Mouse (Mus musculus): ENCODE measurements at regions not wholly inside any gene's neighbourhood (a gene's known extent, or its start where the extent isn't known, plus 50 kb on each side); places are given as distances from the start of the nearest gene placed in this dataset.
A peak's percentile ranks its signal among the peaks of the same experiment; 100 is the strongest.

GRCm38 (mm10) chr6:99953980-99954776, 228.0 kb upstream of the Prok2 start:
- no peak for TF ChIP-seq EP300 (IDR thresholded peaks at IDR 0.05; ENCODE audit: low read depth)
- Histone ChIP-seq H3K36me3 (replicated peaks; ENCODE audit: control insufficient read depth, insufficient read depth, low read length) (no peaks in the 10 kb centered on the region), H3K9me3 (replicated peaks; ENCODE audit: control insufficient read depth, low read length) (no peaks in the 10 kb centered on the region), H3K27me3 (ENCODE audit: control insufficient read depth, insufficient read depth, low read length) (peaks cover 4% of the 10 kb centered on the region), H3K27ac (ENCODE audit: low read depth) (0 out of 2 replicates have a peak overlapping the region, but pooled peaks have one; percentile 0), H3K4me2 (ENCODE audit: low read depth, low read length) (no peak overlapping the region), H3K4me1 (ENCODE audit: control insufficient read depth, insufficient read depth) (peaks cover 18% of the 10 kb centered on the region), H3K9ac (replicated peaks; ENCODE audit: low read depth, low read length) (no peak overlapping the region), H3K4me3 (ENCODE audit: low read depth, low read length) (no peak overlapping the region)
- DNase-seq (ENCODE audit: low spot score) (no peak), ATAC-seq (ENCODE audit: insufficient read depth, low read depth) (peak; percentile 60)
- 42% methylated on average over 11 of the region's 11 CpGs for WGBS

- 91% methylated on average over 8 of the region's 8 CpGs for WGBS
- Histone ChIP-seq H3K4me1 (ENCODE audit: control insufficient read depth, insufficient read depth) (peaks cover 18% of the 10 kb centered on the region), H3K36me3 (replicated peaks; ENCODE audit: control insufficient read depth, insufficient read depth, low read length) (no peaks in the 10 kb centered on the region), H3K27me3 (ENCODE audit: control insufficient read depth, insufficient read depth, low read length) (peaks cover 5% of the 10 kb centered on the region; the same call in 1 of the 2 replicates), H3K27ac (ENCODE audit: low read depth) (no peak overlapping the region), H3K9me3 (replicated peaks; ENCODE audit: control insufficient read depth, low read length) (no peaks in the 10 kb centered on the region), H3K4me2 (ENCODE audit: low read depth, low read length) (no peak overlapping the region), H3K9ac (replicated peaks; ENCODE audit: low read depth, low read length) (no peak overlapping the region), H3K4me3 (ENCODE audit: low read depth, low read length) (no peak overlapping the region)
- ATAC-seq (ENCODE audit: insufficient read depth, low read depth) (no peak), DNase-seq (ENCODE audit: low spot score) (no peak)
- no peak for TF ChIP-seq CTCF (IDR thresholded peaks at IDR 0.05; ENCODE audit: low read depth)
- no peak for TF ChIP-seq EP300 (IDR thresholded peaks at IDR 0.05; ENCODE audit: low read depth)
Observed at GRCm38 (mm10) chr6:99950811-99951210, 224.6 kb upstream of the Prok2 start.

GRCm38 (mm10) chr6:99946917-99947316, 220.7 kb upstream of the Prok2 start:
- no peaks in the 10 kb centered on the region for H3K4me1 ChIP-seq (ENCODE audit: control insufficient read depth, insufficient read depth)
- H3K36me3 ChIP-seq (replicated peaks; ENCODE audit: control insufficient read depth, insufficient read depth, low read length): no peaks in the 10 kb centered on the region
- no peak overlapping the region for H3K27ac ChIP-seq (ENCODE audit: low read depth)
- no peak overlapping the region for H3K9ac ChIP-seq (replicated peaks; ENCODE audit: low read depth, low read length)
- no peaks in the 10 kb centered on the region for H3K9me3 ChIP-seq (replicated peaks; ENCODE audit: control insufficient read depth, low read length)
- 69% methylated on average over 2 of the region's 2 CpGs for WGBS
- no peak for TF ChIP-seq EP300 (IDR thresholded peaks at IDR 0.05; ENCODE audit: low read depth)
- no peak for TF ChIP-seq CTCF (IDR thresholded peaks at IDR 0.05; ENCODE audit: low read depth)
- H3K27me3 ChIP-seq (ENCODE audit: control insufficient read depth, insufficient read depth, low read length): peaks cover 5% of the 10 kb centered on the region; the same call in 1 of the 2 replicates
- DNase-seq (ENCODE audit: low spot score) (no peak), ATAC-seq (ENCODE audit: insufficient read depth, low read depth) (no peak)
- no peak overlapping the region for H3K4me3 ChIP-seq (ENCODE audit: low read depth, low read length)
- no peak overlapping the region for H3K4me2 ChIP-seq (ENCODE audit: low read depth, low read length)

GRCm38 (mm10) chr6:99946481-99946880, 220.3 kb upstream of the Prok2 start:
- no peak for TF ChIP-seq CTCF (IDR thresholded peaks at IDR 0.05; ENCODE audit: low read depth)
- Histone ChIP-seq H3K27me3 (ENCODE audit: control insufficient read depth, insufficient read depth, low read length) (0 out of 2 replicates have a peak, but pooled peaks cover 5% of the 10 kb centered on the region), H3K9ac (replicated peaks; ENCODE audit: low read depth, low read length) (no peak overlapping the region), H3K4me3 (ENCODE audit: low read depth, low read length) (no peak overlapping the region), H3K4me2 (ENCODE audit: low read depth, low read length) (no peak overlapping the region), H3K9me3 (replicated peaks; ENCODE audit: control insufficient read depth, low read length) (no peaks in the 10 kb centered on the region), H3K4me1 (ENCODE audit: control insufficient read depth, insufficient read depth) (no peaks in the 10 kb centered on the region), H3K27ac (ENCODE audit: low read depth) (no peak overlapping the region), H3K36me3 (replicated peaks; ENCODE audit: control insufficient read depth, insufficient read depth, low read length) (no peaks in the 10 kb centered on the region)
- WGBS: 83% methylated on average over 3 of the region's 3 CpGs
- no peak for ATAC-seq (ENCODE audit: insufficient read depth, low read depth)
- DNase-seq (ENCODE audit: low spot score): no peak

- TF ChIP-seq CTCF (IDR thresholded peaks at IDR 0.05; ENCODE audit: low read depth): no peak
- TF ChIP-seq EP300 (IDR thresholded peaks at IDR 0.05; ENCODE audit: low read depth): no peak
- H3K27ac ChIP-seq (ENCODE audit: low read depth): no peak overlapping the region
- H3K4me1 ChIP-seq (ENCODE audit: control insufficient read depth, insufficient read depth): no peaks in the 10 kb centered on the region
- H3K9ac ChIP-seq (replicated peaks; ENCODE audit: low read depth, low read length): no peak overlapping the region
- no peak overlapping the region for H3K4me2 ChIP-seq (ENCODE audit: low read depth, low read length)
- DNase-seq (ENCODE audit: low spot score): no peak
- WGBS: 91% methylated on average over 2 of the region's 2 CpGs
- ATAC-seq (ENCODE audit: insufficient read depth, low read depth): no peak
- no peaks in the 10 kb centered on the region for H3K9me3 ChIP-seq (replicated peaks; ENCODE audit: control insufficient read depth, low read length)
- 0 out of 2 replicates have a peak, but pooled peaks cover 5% of the 10 kb centered on the region for H3K27me3 ChIP-seq (ENCODE audit: control insufficient read depth, insufficient read depth, low read length)
- H3K36me3 ChIP-seq (replicated peaks; ENCODE audit: control insufficient read depth, insufficient read depth, low read length): no peaks in the 10 kb centered on the region
- no peak overlapping the region for H3K4me3 ChIP-seq (ENCODE audit: low read depth, low read length)
Observed at GRCm38 (mm10) chr6:99945691-99946090, 219.5 kb upstream of the Prok2 start.

- no peak overlapping the region for H3K27ac ChIP-seq (ENCODE audit: low read depth)
- H3K9ac ChIP-seq (replicated peaks; ENCODE audit: low read depth, low read length): no peak overlapping the region
- H3K4me2 ChIP-seq (ENCODE audit: low read depth, low read length): no peak overlapping the region
- H3K9me3 ChIP-seq (replicated peaks; ENCODE audit: control insufficient read depth, low read length): no peaks in the 10 kb centered on the region
- ATAC-seq (ENCODE audit: insufficient read depth, low read depth): no peak
- 0 out of 2 replicates have a peak, but pooled peaks cover 5% of the 10 kb centered on the region for H3K27me3 ChIP-seq (ENCODE audit: control insufficient read depth, insufficient read depth, low read length)
- no peaks in the 10 kb centered on the region for H3K36me3 ChIP-seq (replicated peaks; ENCODE audit: control insufficient read depth, insufficient read depth, low read length)
- DNase-seq (ENCODE audit: low spot score): no peak
- TF ChIP-seq CTCF (IDR thresholded peaks at IDR 0.05; ENCODE audit: low read depth) (no peak), EP300 (IDR thresholded peaks at IDR 0.05; ENCODE audit: low read depth) (no peak)
- H3K4me3 ChIP-seq (ENCODE audit: low read depth, low read length): no peak overlapping the region
- no peaks in the 10 kb centered on the region for H3K4me1 ChIP-seq (ENCODE audit: control insufficient read depth, insufficient read depth)
- WGBS: 60% methylated on average over 1 of the region's 1 CpGs
Observed at GRCm38 (mm10) chr6:99942958-99943357, 216.8 kb upstream of the Prok2 start.
